Mouse (Mus musculus) CD8-positive naive resting alpha-beta T cell, adult 2 months (primary cell): ENCODE data around the gene Olfr399.

ENCODE experiments used
- DNase-seq, 2 experiments: peaks; one replicate each; pipeline ENCODE4 v3.0.0; 2022; ENCODE audit warnings: low read depth in 2 of 2, low spot score in 2 of 2

The Olfr399 gene

DNA sequence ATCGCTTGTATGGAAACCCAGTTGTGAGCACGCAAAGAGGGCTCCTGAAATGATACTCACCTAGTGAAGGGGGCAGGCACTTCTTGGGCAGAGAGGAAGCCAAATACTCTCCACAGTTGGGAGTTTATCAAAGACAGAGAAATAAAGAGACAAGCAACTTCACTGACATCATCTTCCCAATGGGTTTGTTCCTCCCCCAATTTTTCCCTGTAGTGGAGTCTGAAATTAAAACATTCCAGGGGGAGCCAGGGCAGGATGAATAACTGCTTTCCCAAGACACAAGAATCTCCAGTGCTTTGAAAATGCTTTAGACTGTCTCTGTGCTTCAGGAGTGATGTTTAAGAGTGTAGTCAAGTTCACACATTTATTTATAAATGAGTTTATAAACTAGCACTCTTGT, at the start of gene Olfr399, which contains the start of gene Olfr139:
Gene Olfr399 (minus strand): TSS at position 165 of the 400 bp plus-strand sequence.
Gene Olfr139 (minus strand): TSS at position 101 of the 400 bp plus-strand sequence.
- no peak for DNase-seq

DNA sequence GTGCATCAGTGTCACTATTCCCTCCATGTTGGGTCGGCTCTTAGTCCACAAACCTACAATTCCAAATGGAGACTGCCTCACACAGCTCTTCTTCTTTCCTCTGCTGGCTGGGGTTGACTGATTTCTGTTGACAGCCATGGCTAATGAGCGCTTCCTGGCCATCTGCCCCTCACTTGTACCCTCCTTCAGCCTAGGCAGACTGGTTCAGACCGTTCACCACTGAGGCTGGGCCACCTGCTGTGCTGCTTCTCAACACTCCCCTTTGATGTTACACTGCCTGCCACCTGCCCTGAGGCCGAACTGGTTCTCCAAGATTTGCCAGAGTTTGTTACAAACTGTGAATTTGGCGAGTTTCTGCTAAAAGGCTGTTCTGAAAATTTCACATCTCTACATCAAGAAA, 48.7 kb upstream of the Olfr399 start:
- no peak for DNase-seq

DNA sequence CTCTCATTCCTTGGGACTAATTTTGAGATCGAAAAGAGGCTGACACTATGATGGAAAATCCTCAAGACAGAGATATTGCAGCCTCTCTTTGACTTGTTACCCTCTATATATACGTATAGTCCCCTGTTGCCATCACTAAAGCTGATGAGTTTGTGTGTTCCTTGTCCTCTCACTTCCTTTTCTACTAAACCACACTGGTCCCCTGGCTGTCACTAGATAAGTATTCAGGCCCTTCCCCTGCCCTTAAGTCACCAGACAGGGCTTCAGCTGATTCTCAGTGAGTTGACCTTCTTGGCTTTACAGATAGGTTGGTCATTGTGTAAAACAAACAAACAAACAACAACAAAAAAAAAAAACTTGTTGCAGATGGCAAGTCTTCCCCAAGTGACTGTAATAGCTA, 45.1 kb upstream of the Olfr399 start:
- no peak for DNase-seq

DNA sequence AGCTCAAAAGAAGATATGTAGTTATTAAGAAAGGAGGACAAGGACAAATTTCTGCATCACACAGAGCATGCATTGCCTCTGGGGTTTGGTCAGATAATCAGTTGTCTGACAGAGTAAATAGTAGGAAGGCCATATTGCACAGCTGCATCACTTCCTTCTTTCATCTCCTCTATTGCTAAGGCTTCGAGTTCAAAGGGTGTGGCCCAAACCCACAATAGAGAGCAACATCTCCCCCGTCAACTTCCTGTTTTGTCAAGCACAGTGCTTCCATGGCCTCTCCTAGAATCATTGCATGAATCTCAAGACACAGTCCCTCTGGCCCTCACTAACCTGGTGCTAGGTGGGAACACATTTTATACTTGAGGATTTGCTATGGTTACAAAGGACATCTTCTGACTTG, 44.3 kb upstream of the Olfr399 start:
- DNase-seq: no peak

DNA sequence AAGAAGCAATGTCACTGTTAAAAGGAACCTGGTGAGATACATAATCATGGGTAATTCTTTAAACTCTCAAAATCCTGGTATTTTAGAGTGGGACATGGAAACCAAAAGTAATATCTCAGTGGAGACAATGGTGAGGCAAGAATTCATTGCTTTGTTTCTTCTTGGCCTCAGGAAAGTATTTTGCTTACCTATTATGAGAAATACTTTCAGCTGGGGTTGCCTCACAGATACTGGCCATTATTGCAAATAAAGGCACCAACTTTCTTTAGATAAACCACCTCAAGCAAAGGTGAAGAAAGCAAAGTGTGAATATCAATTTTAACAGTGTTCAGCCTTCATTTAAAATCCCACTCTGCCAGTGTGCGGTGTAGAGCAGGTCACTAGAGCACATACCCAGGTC, 13.2 kb upstream of the Olfr399 start, which contains the start of gene Zfp616:
Gene Zfp616 (plus strand): TSS at position 301 of the 400 bp plus-strand sequence.
- no peak for DNase-seq

DNA sequence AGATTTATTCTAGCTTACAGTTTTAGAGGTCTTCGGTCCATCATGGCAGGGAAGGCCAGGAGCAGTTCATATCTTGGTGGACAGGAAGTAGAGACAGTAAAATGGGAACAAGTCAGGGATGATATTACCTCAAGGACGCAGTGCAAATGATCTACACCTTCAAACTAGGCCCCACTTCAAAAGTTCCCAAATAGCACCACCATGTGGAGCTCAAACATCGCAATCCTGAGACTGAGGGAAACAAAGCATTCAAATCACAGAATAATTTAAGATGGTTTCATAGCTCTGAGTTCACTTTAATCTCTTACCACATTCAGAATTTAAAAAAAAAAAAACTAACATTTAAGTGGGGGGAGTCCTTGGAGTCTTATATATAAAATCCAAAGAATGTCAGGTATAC, 5.1 kb downstream of the Olfr399 start:
- no peak for DNase-seq
